Mouse (Mus musculus): ENCODE measurements around the gene Metap2. TPM values are rescaled to one million over a fixed set of nuclear protein-coding genes. Genes with fewer than 3 reads are reported as not detected.
"Not testable (repeated sequence)": the region's sequence is repeated elsewhere in the genome, so short reads cannot be mapped to it uniquely, and the experiment has no call there.

Metap2 gene
- polyA plus RNA-seq, 2 experiments from 2014 or later, result 188 to 241 TPM

GRCm38 (mm10) chr10:93834394-93834745 lies 62.5 kb downstream of the Metap2 start:
- ATAC-seq, result no peak

GRCm38 (mm10) chr10:93833699-93834393 lies 63.0 kb downstream of the Metap2 start:
- peak; percentile 40 for ATAC-seq

DNA sequence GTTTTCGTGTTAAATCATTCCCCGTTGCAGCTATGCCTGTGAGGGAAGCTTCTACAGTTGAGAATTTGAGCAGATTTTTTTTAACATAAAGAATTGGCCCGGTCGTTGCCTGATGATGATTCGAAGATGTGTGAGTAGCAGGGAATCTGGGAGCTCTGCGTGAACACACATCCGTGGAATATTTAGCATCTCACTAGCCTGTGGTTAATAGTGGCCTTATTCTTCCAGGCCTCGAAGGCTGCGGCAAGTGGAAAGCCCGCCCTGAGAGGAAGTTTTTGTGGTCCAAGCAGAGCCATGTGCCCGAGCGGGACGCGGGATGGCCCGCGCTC lies 63.6 kb downstream of the Metap2 start:
- ATAC-seq, result no peak

- ATAC-seq, result no peak
These were observed 64.1 kb downstream of the Metap2 start for GRCm38 (mm10) chr10:93832811-93833210.

GRCm38 (mm10) chr10:93831730-93832574 lies 64.9 kb downstream of the Metap2 start:
- no peak for ATAC-seq

GRCm38 (mm10) chr10:93830931-93831729 lies 65.8 kb downstream of the Metap2 start, which contains the start of gene Usp44:
Gene Usp44 (plus strand): TSS chr10:93831555.
- ATAC-seq, result no peak

- ATAC-seq, result no peak
These were observed 66.7 kb downstream of the Metap2 start for GRCm38 (mm10) chr10:93829898-93830831.

DNA sequence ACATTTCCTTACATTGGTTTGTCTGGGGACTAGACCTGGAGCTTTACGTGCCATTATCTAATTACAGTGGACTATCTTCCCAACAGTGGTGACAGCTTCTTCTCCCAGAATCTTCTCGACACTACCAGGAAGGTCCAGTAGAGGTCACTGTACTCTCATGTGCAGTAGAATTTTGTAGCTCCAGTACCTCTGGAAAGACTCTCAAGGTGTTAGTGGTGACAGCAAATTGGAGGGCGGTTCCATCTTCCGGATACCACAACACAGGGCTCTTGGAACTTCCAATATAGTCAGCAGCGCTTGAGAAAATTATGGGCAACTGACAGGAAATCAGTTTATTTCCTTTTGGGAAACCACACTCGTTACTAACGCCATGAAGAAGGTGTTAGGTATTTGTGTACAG lies 78.2 kb downstream of the Metap2 start:
- peak; percentile 40 for ATAC-seq

DNA sequence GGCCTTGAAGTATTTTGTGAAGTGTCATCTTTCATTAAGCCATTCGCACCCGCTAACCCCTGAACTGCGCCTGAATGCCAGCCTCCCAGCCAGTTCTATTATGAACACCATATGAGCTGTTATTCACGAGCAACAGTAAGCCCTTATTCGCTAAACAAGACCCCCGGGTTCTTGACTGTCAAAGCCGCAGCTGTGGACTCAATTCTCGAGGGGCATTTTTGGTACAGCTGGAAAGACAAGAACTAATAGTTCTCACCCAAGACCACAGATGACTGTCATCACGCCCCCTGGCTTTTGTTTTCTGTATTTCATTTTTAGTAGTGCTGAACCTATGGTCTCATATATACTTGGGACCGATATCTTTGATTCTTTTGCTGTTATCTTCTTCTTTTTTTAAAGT lies 83.1 kb downstream of the Metap2 start:
- ATAC-seq, result no peak

DNA sequence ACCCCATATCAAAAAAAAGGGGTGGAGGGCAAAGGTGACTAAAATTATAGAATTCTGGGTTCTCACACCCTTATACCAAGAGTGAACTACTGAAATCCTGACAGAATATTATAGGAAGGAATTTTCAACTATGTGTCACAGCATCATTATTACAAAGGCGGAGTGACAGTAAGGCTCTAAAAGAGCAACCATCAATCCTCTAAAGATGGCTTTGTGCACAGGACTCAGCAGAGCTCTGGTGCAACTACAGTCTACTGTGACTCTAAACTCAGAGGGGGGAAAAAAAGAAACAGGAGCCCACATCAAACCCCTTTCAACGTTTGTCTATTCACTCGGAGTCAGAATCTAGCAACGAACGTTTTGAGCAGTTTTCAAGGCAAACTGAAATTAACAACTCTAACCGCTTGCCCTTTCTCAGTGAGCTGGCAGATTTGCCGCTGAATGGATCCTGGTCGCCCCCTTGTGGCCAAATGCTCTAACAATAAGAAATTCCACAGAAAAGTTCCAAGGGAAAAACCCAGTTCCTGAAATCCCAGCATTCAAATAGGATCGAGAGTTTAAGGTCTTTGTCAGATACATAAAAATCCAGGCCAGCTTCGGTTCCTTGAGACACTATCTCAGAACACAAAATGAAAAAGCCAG lies 84.0 kb downstream of the Metap2 start:
- ATAC-seq, result no peak

DNA sequence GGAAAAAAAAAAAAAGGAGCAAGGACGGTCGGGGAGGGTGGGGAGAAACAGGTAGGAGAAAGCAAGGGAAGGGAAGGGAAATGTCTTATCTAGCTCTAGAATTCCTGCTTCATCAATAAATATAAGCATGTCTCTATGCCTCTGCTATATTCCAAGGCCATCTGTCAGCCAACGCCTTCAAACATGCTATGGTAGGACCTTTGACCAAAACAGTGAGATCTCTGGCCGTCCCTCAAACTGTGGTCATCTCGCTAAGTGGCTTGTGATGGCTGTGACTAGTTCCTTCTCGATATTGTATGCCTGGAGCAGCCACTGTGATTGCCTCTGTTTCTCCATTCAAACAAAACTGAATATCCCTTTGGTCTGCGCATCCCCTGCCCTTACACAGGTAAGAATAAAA lies 84.8 kb downstream of the Metap2 start:
- no peak for ATAC-seq

- ATAC-seq, result no peak
These were observed 86.2 kb downstream of the Metap2 start for GRCm38 (mm10) chr10:93810590-93811185.

DNA sequence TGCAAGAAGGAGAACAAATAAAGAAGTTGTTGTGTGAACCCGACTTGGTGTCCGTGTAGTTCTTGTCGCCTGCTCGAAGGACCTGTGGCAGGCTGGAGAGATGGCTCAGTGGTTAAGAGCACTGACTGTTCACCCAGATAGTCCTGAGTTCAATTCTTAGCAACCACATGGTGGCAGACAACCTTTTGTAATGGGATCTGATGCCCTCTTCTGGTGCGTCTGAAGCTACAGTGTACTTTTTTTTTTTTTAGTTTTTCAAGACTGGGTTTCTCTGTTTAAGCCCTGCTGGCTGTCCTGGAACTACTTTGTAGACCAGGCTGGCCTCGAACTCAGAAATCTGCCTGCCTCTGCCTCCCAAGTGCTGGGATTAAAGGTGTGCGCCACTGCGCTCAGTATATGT lies 87.5 kb downstream of the Metap2 start:
- not testable (repeated sequence) for ATAC-seq

Other genes starting within 250 kb of the Metap2 start
- under 1 TPM in 1 of 2 experiments, not detected in 1; 0.17 TPM for gene Usp44, start 65.5 kb downstream of the Metap2 start, polyA plus RNA-seq (2017; shearing (Covaris generic))
- gene Vezt, start 138.7 kb upstream of the Metap2 start, polyA plus RNA-seq (2017; shearing (Covaris generic)), result 10 to 100 TPM in 1 of 2 experiments, 1 to 10 TPM in 1; 6.1 to 15.1 TPM
- 1 to 10 TPM; 1.1 to 1.2 TPM for gene Fgd6, start 138.9 kb upstream of the Metap2 start, polyA plus RNA-seq (2017; shearing (Covaris generic))

Data from activated CD4-positive, CD25-positive, alpha-beta regulatory T cell, adult 4 months (primary cell).